Mouse (Mus musculus) G1E (cell line): ENCODE results near the gene Tshr. TPM values are rescaled to one million over a fixed set of nuclear protein-coding genes. Genes with fewer than 3 reads are reported as not detected.

Source experiments
- ATAC-seq: 2 replicates; pipeline ENCODE4 v1.8.0; 2016; ENCODE audit warnings: mild to moderate bottlenecking; ENCODE audit not compliant: insufficient number of reproducible peaks, poor library complexity, low FRiP score, severe bottlenecking; ENCODE audit errors: extremely low read depth
- DNase-seq: peaks from one replicate; pipeline ENCODE4 v3.0.0; 2012; ENCODE audit warnings: low spot score
- H3K27me3 ChIP-seq: 2 replicates; pipeline ENCODE4 v1.6.1; 2012; ENCODE audit warnings: mild to moderate bottlenecking, low read length, inconsistent platforms; ENCODE audit not compliant: insufficient read depth
- H3K36me3 ChIP-seq: replicated peaks from 2 replicates; pipeline ENCODE3; 2012; ENCODE audit warnings: mild to moderate bottlenecking, inconsistent platforms
- H3K4me1 ChIP-seq: 2 replicates; pipeline ENCODE4 v1.6.1; 2012; ENCODE audit warnings: low read depth, low read length, inconsistent platforms, mixed read lengths; ENCODE audit not compliant: insufficient read depth
- H3K4me3 ChIP-seq: 2 replicates; pipeline ENCODE4 v1.5.1; 2012; ENCODE audit warnings: low read depth, mild to moderate bottlenecking, inconsistent platforms, low read length, moderate library complexity, mixed read lengths
- H3K9me3 ChIP-seq: replicated peaks from 2 replicates; pipeline ENCODE4 v1.6.1; 2012; ENCODE audit warnings: inconsistent platforms
- CTCF ChIP-seq: IDR thresholded peaks from 2 replicates; pipeline ENCODE4 v1.5.1; 2012; ENCODE audit warnings: low read depth, low read length, inconsistent platforms, mixed read lengths
- GATA1 ChIP-seq: IDR thresholded peaks from 2 replicates; pipeline ENCODE4 v1.6.1; 2012; ENCODE audit warnings: borderline replicate concordance, low read length, inconsistent platforms, mixed read lengths
- GATA2 ChIP-seq: IDR thresholded peaks from 2 replicates; pipeline ENCODE4 v1.6.1; 2012; ENCODE audit warnings: low read depth, low read length, inconsistent platforms, borderline replicate concordance
- POLR2AphosphoS5 ChIP-seq: IDR thresholded peaks from 2 replicates; pipeline ENCODE4 v1.6.1; 2012; ENCODE audit warnings: low read depth, low read length, inconsistent platforms; ENCODE audit not compliant: insufficient replicate concordance
- TAL1 ChIP-seq: conservative IDR thresholded peaks from 2 replicates; pipeline ENCODE4 v1.6.1; 2012; ENCODE audit warnings: low read depth, low read length, inconsistent platforms, mixed read lengths
- polyA plus RNA-seq: library from polyadenylated mRNA; stranded (reverse); fragments of >175 nt; gene quantifications from 2 replicates; pipeline ENCODE4 v1.2.3, GENCODE M21; 2012
- total RNA-seq, 2 experiments: library from RNA; stranded (forward) in 1 of 2; stranded (reverse) in 1 of 2; fragments of 200-1000 nt in 1 of 2; fragments of >200 nt in 1 of 2; fragmentation: Nextera tagmentation in 1 of 2; gene quantifications; 2 replicates each; pipeline ENCODE4 v1.2.3; 2014 to 2017

Gene Tshr
- total and polyA plus RNA-seq, 3 experiments = 0.49 TPM; not detected in 2

DNA sequence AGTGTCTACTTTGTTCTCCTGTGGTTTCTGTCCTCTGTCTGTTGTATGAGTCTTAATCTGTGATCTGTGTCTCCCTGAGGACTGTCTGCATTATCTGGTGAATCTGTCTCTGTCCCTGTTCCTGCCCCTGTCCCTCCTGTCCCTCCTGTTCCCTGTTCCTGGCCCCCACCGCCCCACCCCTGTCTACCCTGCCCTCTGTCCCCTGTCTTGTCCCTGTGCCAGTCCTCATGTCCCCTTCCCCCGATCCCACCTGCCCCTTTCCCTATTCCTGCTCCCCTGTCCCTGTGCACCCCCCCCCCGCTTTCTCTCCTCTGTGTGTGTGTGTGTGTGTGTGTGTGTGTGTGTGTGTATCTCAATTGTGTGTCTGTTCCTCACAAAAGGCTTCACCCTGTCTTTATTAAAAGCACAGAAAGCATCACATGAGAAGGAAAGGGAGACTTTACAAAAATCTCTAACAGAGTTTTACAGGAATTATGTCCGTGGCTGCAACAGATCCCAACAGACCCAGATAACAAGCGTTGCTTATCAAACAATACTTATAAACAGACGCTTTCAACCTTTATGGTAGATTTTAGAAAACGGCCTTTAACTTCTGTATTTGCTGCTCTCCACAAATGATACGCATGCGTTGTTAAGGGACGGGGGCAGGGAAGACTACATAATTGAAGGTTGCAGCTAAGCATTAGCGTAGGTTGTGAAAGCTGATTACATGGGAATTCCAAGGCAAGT lies 111.3 kb downstream of the Tshr start:
- H3K9me3 ChIP-seq = no peaks in the 10 kb centered on the region
- no peaks in the 10 kb centered on the region for H3K27me3 ChIP-seq
- TF ChIP-seq GATA1 (no peak), GATA2 (no peak), CTCF (no peak), POLR2AphosphoS5 (no peak), TAL1 (no peak)
- no peak overlapping the region for H3K4me3 ChIP-seq
- H3K36me3 ChIP-seq = no peaks in the 10 kb centered on the region
- no peak for DNase-seq
- H3K4me1 ChIP-seq = no peaks in the 10 kb centered on the region
- no peak for ATAC-seq

DNA sequence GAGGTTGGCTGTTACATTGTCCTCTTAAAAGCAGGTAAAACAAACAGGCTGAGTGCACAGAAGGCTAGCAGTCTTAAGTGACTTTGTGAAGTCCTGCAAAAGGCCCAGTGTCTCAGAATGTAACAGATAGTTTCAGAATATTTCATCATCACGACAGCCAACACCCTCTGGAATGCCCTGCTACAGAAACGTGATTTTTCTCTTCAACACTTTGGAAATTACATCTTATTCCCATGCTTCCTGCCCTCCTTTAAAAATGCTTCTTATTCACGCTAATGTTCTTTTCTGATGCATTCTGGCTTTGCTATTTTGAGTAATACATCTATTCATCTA lies 111.8 kb downstream of the Tshr start:
- H3K4me1 ChIP-seq = no peaks in the 10 kb centered on the region
- ATAC-seq = no peak
- no peaks in the 10 kb centered on the region for H3K9me3 ChIP-seq
- DNase-seq = no peak
- H3K27me3 ChIP-seq = no peaks in the 10 kb centered on the region
- no peaks in the 10 kb centered on the region for H3K36me3 ChIP-seq
- no peak for TF ChIP-seq POLR2AphosphoS5
- TF ChIP-seq TAL1 = no peak
- no peak for TF ChIP-seq GATA2
- no peak for TF ChIP-seq GATA1
- no peak for TF ChIP-seq CTCF
- no peak overlapping the region for H3K4me3 ChIP-seq

DNA sequence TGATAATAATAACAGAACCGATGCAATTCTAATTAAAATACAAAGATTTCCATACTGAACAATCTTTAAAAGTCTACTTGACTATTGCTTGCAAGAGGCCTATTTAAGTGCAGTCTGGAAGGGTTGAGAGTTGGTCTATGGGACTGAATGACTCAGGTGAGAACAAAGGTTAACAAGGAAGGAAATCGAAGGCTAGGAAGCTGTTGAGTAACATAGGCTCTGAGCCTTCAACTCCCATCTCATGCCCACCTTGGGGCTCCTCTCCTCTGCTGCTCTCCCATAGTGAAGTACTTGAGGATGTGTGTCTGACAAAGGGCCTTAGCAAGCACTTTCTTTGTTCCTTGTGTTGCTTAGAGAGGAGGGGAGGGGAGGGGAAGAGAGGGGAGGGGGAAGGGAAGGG lies 116.1 kb downstream of the Tshr start:
- no peak for ATAC-seq
- H3K27me3 ChIP-seq = no peaks in the 10 kb centered on the region
- TF ChIP-seq GATA1 (no peak), POLR2AphosphoS5 (no peak), TAL1 (no peak), CTCF (no peak), GATA2 (no peak)
- no peaks in the 10 kb centered on the region for H3K36me3 ChIP-seq
- no peak for DNase-seq
- no peaks in the 10 kb centered on the region for H3K9me3 ChIP-seq
- H3K4me3 ChIP-seq = no peak overlapping the region
- H3K4me1 ChIP-seq = no peaks in the 10 kb centered on the region

DNA sequence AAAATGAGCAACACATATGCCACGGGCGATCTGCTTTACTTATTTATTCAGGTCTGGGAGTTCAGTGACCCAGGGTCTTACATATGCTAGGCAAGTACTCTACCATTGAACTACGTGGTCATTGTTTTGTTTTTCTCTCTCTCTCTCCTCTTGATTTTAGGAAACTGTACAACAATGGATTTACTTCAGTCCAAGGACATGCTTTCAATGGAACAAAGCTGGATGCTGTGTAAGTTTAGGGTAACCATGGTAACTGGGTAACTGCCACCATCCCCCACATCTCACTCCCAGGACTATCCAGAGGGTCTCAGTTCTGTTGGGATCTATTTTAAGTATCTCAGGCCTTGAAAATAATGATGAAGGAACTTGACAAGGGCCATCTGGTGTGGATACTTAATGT lies 127.4 kb downstream of the Tshr start:
- ATAC-seq = no peak
- Histone ChIP-seq H3K36me3 (no peaks in the 10 kb centered on the region), H3K27me3 (peaks cover 20% of the 10 kb centered on the region; the same call in 1 of the 2 replicates), H3K4me3 (no peak overlapping the region), H3K9me3 (no peaks in the 10 kb centered on the region), H3K4me1 (no peaks in the 10 kb centered on the region)
- TF ChIP-seq GATA1 (no peak), CTCF (no peak), POLR2AphosphoS5 (no peak), GATA2 (no peak), TAL1 (no peak)
- DNase-seq = no peak

DNA sequence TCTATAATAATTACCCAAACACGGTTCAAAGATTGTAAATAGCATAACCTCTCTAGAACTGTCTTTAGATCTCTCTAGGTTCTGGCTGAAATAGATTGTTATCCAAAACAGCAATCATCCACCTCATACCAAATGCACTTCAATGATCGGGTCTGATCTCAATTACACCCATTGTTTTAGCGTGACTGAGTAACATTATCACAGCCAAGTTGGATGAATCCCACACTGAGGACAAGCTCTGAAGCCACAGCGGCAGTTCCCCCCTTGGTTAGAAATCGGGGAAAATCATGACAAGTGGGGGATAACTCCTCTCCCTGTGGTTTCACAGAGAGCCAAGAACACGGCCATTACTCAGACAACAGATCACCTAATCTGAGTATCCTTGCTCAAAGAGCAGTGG lies 129.6 kb downstream of the Tshr start:
- TF ChIP-seq POLR2AphosphoS5 (no peak), CTCF (no peak), GATA2 (no peak), TAL1 (no peak), GATA1 (no peak)
- DNase-seq = no peak
- no peak overlapping the region for H3K4me3 ChIP-seq
- H3K27me3 ChIP-seq = peaks cover 26% of the 10 kb centered on the region; the same call in 1 of the 2 replicates
- no peaks in the 10 kb centered on the region for H3K9me3 ChIP-seq
- H3K36me3 ChIP-seq = no peaks in the 10 kb centered on the region
- no peaks in the 10 kb centered on the region for H3K4me1 ChIP-seq
- ATAC-seq = no peak

DNA sequence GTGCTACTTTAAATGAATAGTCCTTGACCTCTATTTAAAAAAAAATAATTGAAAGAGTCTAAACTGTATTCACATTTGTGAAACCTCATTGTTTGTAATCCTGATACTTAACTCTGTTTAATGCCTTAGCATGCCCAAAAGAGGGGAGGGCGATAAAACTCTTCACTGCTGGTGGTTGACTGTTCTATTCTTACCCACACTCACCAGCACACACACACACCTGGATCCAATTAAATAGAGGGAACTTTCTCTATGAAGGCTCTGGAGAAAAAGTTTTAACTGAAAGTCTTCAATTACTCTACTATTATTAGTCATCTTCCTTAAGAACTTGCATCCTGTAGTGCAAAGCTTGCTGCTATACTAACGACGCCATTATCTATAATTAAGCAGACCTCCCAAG lies 133.4 kb downstream of the Tshr start:
- no peaks in the 10 kb centered on the region for H3K9me3 ChIP-seq
- no peak for TF ChIP-seq CTCF
- TF ChIP-seq TAL1 = no peak
- TF ChIP-seq GATA1 = no peak
- no peak for TF ChIP-seq POLR2AphosphoS5
- no peak for TF ChIP-seq GATA2
- H3K4me3 ChIP-seq = no peak overlapping the region
- H3K27me3 ChIP-seq = peaks cover 22% of the 10 kb centered on the region; the same call in 1 of the 2 replicates
- DNase-seq = no peak
- H3K4me1 ChIP-seq = no peaks in the 10 kb centered on the region
- no peaks in the 10 kb centered on the region for H3K36me3 ChIP-seq
- ATAC-seq = no peak

DNA sequence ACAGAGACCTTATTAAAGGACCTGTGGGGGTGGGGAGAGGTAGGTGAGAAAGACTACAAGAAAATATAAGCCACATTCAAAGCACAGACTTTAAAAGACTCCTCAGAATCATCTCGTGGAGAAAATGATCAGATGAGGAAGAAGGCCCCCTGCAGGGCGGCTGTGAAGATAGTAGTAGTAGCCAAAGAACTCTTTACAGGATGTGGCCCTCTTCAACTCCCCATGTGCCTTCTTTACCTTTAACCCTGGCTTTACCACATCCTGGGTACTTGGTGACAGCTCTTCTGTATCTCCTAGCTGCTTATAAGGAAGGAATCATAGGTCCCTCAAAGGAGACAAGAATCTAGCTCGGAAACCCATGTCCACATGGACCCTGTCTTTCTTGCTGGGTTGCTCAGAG lies 139.3 kb downstream of the Tshr start:
- H3K9me3 ChIP-seq = no peaks in the 10 kb centered on the region
- TF ChIP-seq CTCF = no peak
- TF ChIP-seq GATA1 = no peak
- no peak for TF ChIP-seq GATA2
- no peak for TF ChIP-seq TAL1
- TF ChIP-seq POLR2AphosphoS5 = no peak
- no peak overlapping the region for H3K4me3 ChIP-seq
- ATAC-seq (no peak), DNase-seq (no peak)
- H3K36me3 ChIP-seq = no peaks in the 10 kb centered on the region
- H3K27me3 ChIP-seq = peaks cover 6% of the 10 kb centered on the region
- no peaks in the 10 kb centered on the region for H3K4me1 ChIP-seq
